Mouse (Mus musculus): Measurements from ENCODE around the gene Zc3h15. TPM values are rescaled to one million over a fixed set of nuclear protein-coding genes. Genes with fewer than 3 reads are reported as not detected.
"Not testable (repeated sequence)": the region's sequence is repeated elsewhere in the genome, so short reads cannot be mapped to it uniquely, and the experiment has no call there.

Gene Zc3h15
- polyA plus RNA-seq, 1 experiment from 2014 or later: 217 TPM

DNA sequence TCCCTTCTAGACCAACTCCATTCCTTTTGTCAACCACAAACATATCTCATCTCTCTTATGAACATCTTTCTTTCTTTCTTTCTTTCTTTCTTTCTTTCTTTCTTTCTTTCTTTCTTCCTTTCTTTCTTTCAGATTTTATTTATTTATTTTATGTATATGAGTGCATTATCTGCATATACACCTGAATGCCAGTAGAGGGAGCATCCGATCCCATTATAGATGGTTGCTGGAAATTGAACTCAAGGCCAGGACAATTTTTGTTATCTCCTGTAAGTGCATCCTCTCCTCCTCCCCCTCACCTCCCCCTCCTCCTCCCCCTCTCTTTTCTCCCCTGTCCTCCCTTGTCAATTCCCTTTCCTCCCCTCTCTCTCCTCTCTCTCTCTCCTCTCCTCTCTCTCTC, 54.2 kb downstream of the Zc3h15 start:
- no peak overlapping the region for H3K4me2 ChIP-seq
- no peak overlapping the region for H3K4me3 ChIP-seq
- no peaks in the 10 kb centered on the region for H3K9me3 ChIP-seq (replicated peaks)
- no peak overlapping the region for H3K9ac ChIP-seq
- H3K4me1 ChIP-seq: no peaks in the 10 kb centered on the region
- H3K27me3 ChIP-seq: no peaks in the 10 kb centered on the region
- ATAC-seq: no peak
- 69% methylated on average over 1 of the region's 1 CpGs for WGBS
- H3K36me3 ChIP-seq (ENCODE audit: poor library complexity, severe bottlenecking): no peaks in the 10 kb centered on the region
- no peak overlapping the region for H3K27ac ChIP-seq

DNA sequence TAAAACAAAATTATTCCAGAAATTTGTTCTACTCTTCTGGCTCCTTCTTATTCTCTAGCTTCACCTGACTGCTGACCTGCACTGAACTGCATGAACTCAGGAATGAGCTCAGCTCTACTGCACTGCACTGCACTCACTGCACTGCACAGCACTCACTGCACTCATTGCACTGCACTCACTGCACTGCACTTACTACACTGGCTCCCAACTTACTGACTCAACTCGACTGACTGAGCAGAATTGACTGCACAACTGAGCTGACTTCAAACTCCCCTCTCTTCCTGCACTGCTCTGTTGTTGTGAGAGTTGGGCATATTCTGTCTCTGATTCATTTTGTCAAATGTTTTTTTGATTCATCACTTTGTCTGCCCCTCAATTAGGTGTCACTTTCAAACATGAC, 55.1 kb downstream of the Zc3h15 start:
- Histone ChIP-seq H3K4me3 (no peak overlapping the region), H3K36me3 (ENCODE audit: poor library complexity, severe bottlenecking) (no peaks in the 10 kb centered on the region), H3K9ac (no peak overlapping the region), H3K27me3 (no peaks in the 10 kb centered on the region), H3K4me1 (no peaks in the 10 kb centered on the region), H3K9me3 (replicated peaks) (no peaks in the 10 kb centered on the region), H3K4me2 (no peak overlapping the region), H3K27ac (no peak overlapping the region)
- 59% methylated on average over 1 of the region's 1 CpGs for WGBS
- ATAC-seq: no peak

DNA sequence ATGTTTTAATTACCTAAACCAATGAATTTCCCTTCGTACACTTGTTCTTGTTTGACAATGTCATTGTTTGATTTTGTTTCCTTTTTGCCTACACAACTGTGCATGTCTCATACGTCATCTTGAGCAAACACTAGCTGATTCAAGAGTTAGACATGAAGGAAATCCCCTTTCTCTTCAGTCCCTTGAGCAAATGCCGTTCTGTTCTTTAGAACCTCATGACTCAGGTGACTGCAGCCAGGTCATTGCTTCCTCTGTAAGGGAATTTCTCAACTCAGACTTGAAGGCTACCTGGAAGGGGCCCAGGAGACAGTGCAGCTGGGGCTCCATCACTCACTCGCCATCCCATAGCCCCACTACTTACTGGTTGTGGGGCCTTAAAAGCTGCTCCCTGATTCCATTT, 56.4 kb downstream of the Zc3h15 start:
- Histone ChIP-seq H3K4me2 (no peak overlapping the region), H3K9ac (no peak overlapping the region), H3K4me3 (no peak overlapping the region), H3K4me1 (no peaks in the 10 kb centered on the region), H3K9me3 (replicated peaks) (no peaks in the 10 kb centered on the region), H3K27ac (no peak overlapping the region), H3K36me3 (ENCODE audit: poor library complexity, severe bottlenecking) (no peaks in the 10 kb centered on the region), H3K27me3 (no peaks in the 10 kb centered on the region)
- WGBS: 84% methylated on average over 4 of the region's 4 CpGs
- ATAC-seq: no peak

DNA sequence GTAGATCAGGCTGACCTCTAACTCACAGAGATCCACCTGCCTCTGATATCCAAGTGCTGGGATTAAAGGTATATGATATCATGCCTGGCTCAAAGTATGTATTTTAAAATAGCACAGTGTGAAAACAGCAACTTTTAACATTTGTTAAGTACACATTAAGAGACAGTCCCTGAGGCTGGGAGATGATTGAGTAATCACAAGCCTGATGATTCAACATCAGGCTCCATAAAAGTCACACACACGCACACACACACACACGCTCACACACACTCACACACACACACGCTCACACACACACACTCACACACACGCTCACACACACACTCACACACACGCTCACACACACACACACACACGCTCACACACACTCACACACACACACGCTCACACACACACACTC, 58.2 kb downstream of the Zc3h15 start:
- 93% methylated on average over 7 of the region's 7 CpGs for WGBS
- Histone ChIP-seq H3K4me1 (no peaks in the 10 kb centered on the region), H3K9me3 (replicated peaks) (no peaks in the 10 kb centered on the region), H3K27ac (no peak overlapping the region), H3K4me3 (no peak overlapping the region), H3K27me3 (no peaks in the 10 kb centered on the region), H3K4me2 (no peak overlapping the region), H3K9ac (no peak overlapping the region), H3K36me3 (ENCODE audit: poor library complexity, severe bottlenecking) (no peaks in the 10 kb centered on the region)
- ATAC-seq: no peak

DNA sequence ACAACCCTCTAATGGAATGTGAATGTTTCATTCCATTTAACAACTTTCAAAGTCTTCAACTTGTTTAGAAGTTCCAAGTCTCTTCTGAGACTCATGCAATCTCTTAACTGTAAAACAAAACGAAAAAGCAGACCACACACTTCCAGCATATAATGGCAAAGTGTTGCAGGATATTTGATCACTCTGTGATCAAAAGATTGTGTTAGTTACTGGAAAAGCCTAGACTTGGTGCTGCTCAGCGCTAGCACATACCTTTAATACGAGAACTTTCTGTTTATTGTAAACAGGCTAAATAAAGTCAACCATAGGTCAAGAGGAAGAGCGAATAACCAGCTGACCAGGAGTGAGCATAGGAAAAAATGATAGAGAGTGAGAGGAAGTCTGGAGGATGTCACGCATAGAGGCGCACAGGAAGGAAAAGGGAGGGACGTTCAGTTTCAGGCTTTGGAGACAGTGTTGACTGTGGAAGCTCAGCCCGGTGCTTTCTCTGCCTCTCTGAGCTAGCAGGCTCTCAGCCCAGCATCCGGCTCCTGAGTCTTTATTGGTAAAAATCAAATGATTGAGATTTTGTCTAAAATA, 61.4 kb downstream of the Zc3h15 start:
- no peak for ATAC-seq
- Histone ChIP-seq H3K36me3 (ENCODE audit: poor library complexity, severe bottlenecking) (no peaks in the 10 kb centered on the region), H3K4me3 (no peak overlapping the region), H3K4me2 (no peak overlapping the region), H3K27ac (no peak overlapping the region), H3K9me3 (replicated peaks) (no peaks in the 10 kb centered on the region), H3K4me1 (no peaks in the 10 kb centered on the region), H3K9ac (no peak overlapping the region), H3K27me3 (no peaks in the 10 kb centered on the region)
- 89% methylated on average over 9 of the region's 9 CpGs for WGBS

DNA sequence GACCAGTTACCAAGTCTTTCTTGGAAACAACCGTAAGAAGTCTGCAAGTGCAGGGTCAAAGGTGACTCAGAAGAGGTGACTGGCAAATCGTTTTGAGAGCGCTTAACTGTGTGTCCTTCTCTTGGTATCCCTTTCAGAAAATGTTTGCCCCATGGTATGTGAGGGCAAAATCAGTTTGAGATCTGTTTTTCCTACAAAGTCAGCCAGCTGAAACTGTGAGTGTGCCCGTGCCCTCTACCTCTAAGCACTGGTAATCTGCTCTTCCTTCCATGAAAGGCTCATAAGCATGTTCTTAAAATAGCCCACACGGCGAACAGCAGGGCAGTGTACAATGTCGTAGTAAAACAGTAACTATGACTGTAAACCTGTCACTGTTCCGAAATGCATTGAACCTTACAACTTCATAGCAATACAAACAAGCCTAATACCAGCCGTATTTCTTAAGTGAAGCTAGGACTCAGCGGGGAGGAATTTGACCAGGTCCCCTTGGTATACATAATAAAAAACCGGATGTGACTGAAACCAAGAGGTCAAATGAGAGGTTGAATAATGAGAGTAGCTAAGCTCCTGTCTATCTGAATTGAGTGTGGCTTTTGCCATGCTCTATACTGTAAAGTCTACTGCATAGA, 65.8 kb downstream of the Zc3h15 start:
- H3K4me2 ChIP-seq: no peak overlapping the region
- no peaks in the 10 kb centered on the region for H3K27me3 ChIP-seq
- no peaks in the 10 kb centered on the region for H3K36me3 ChIP-seq (ENCODE audit: poor library complexity, severe bottlenecking)
- H3K4me1 ChIP-seq: no peaks in the 10 kb centered on the region
- H3K4me3 ChIP-seq: no peak overlapping the region
- H3K27ac ChIP-seq: no peak overlapping the region
- no peak for ATAC-seq
- WGBS: 83% methylated on average over 11 of the region's 11 CpGs
- no peak overlapping the region for H3K9ac ChIP-seq
- H3K9me3 ChIP-seq (replicated peaks): no peaks in the 10 kb centered on the region

DNA sequence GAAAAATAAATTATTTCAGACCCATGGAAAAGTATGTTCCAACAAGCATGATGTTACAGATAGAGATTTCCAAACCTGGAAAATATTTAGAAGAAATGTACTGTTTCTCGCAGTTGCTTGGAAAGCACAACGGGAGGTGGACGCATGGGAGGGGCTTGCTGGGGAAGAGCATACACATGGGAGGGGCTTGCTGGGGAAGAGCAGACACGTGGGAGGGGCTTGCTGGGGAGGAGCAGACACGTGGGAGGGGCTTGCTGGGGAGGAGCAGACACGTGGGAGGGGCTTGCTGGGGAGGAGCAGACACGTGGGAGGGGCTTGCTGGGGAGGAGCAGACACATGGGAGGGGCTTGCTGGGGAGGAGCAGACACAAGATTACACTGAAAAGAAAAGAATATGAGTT, 69.0 kb downstream of the Zc3h15 start:
- not testable (repeated sequence) for H3K9ac ChIP-seq; H3K4me2 ChIP-seq; H3K4me3 ChIP-seq; ATAC-seq; H3K4me1 ChIP-seq; H3K27me3 ChIP-seq; H3K9me3 ChIP-seq (replicated peaks); H3K27ac ChIP-seq; H3K36me3 ChIP-seq (ENCODE audit: poor library complexity, severe bottlenecking)
- WGBS: 78% methylated on average over 7 of the region's 7 CpGs

DNA sequence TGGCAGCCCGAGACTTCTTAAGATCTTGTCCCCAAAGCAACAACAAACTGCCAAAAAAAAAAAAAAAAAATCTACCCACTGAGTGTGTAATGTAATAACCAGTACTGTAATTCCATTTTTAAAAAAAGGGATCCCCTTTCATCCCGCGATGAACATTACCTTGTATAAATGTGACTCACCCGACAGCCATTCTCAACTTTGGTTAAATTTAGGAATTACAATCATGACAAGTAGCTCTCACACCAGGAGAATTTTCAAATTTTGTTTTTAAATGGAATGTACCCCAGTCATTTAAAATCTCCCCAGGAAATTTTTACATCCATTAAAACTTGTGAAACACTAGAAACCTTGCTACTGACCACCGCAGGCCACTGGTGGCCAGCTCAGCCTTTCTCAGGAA, 69.7 kb downstream of the Zc3h15 start:
- Histone ChIP-seq H3K9ac (no peak overlapping the region), H3K27ac (no peak overlapping the region), H3K27me3 (no peaks in the 10 kb centered on the region), H3K4me1 (no peaks in the 10 kb centered on the region), H3K36me3 (ENCODE audit: poor library complexity, severe bottlenecking) (no peaks in the 10 kb centered on the region), H3K4me2 (no peak overlapping the region), H3K9me3 (replicated peaks) (no peaks in the 10 kb centered on the region), H3K4me3 (no peak overlapping the region)
- ATAC-seq: no peak
- 93% methylated on average over 5 of the region's 5 CpGs for WGBS

Other genes with a start within 250 kb of the Zc3h15 start
- 24.0 and 24.9 TPM in 2 replicates for gene Itgav, start 80.0 kb downstream of the Zc3h15 start, polyA plus RNA-seq (2015; fragmentation: Nextera tagmentation; extraction: Ambion mirVana)
- 47.2 and 55.0 TPM in 2 replicates for gene Fam171b, start 168.2 kb downstream of the Zc3h15 start, polyA plus RNA-seq (2015; fragmentation: Nextera tagmentation; extraction: Ambion mirVana)